Mouse (Mus musculus) hindbrain, embryonic 11.5 days (tissue): ENCODE measurements around the gene Rap2b. TPM values are rescaled to one million over a fixed set of nuclear protein-coding genes. Genes with fewer than 3 reads are reported as not detected.
A peak's percentile ranks its signal among the peaks of the same experiment; 100 is the strongest.

Source experiments
- ATAC-seq: fragments of 200-750 bp; cut with Nextera tagmentation; 2 replicates; pipeline ENCODE4 v1.8.0; 2017; ENCODE audit warnings: mild to moderate bottlenecking, moderate TSS enrichment, moderate library complexity; ENCODE audit not compliant: low FRiP score
- DNase-seq: peaks from one replicate; pipeline ENCODE4 v3.0.0-alpha.2; 2015; ENCODE audit warnings: low spot score
- H3K27ac ChIP-seq: fragments of 300-500 bp; sonication (generic); 2 replicates; pipeline ENCODE4 v1.5.1; 2014; ENCODE audit warnings: mild to moderate bottlenecking, low read depth, low read length
- H3K27me3 ChIP-seq: fragments of 300-500 bp; sonication (generic); 2 replicates; pipeline ENCODE4 v1.6.1; 2014; ENCODE audit warnings: mild to moderate bottlenecking, low read length, moderate library complexity, mixed read lengths; ENCODE audit not compliant: control insufficient read depth, insufficient read depth
- H3K36me3 ChIP-seq: fragments of 300-500 bp; sonication (generic); 2 replicates; pipeline ENCODE4 v1.6.1; 2014; ENCODE audit warnings: mild to moderate bottlenecking, low read length, moderate library complexity, mixed read lengths; ENCODE audit not compliant: control insufficient read depth, insufficient read depth
- H3K4me1 ChIP-seq: fragments of 300-500 bp; sonication (generic); replicated peaks from 2 replicates; pipeline ENCODE4 v1.6.1; 2014; ENCODE audit warnings: low read length, mixed read lengths; ENCODE audit not compliant: control insufficient read depth, insufficient read depth
- H3K4me2 ChIP-seq: fragments of 300-500 bp; sonication (generic); replicated peaks from 2 replicates; pipeline ENCODE4 v1.6.1; 2014; ENCODE audit warnings: mild to moderate bottlenecking, low read depth, low read length
- H3K4me3 ChIP-seq: fragments of 300-500 bp; sonication (generic); 2 replicates; pipeline ENCODE4 v1.5.1; 2014; ENCODE audit warnings: low read depth, low read length
- H3K9ac ChIP-seq: fragments of 300-500 bp; sonication (generic); 2 replicates; pipeline ENCODE4 v1.6.1; 2014; ENCODE audit warnings: low read depth, low read length
- H3K9me3 ChIP-seq: fragments of 300-500 bp; sonication (generic); 2 replicates; pipeline ENCODE4 v1.6.1; 2016; ENCODE audit warnings: low read length; ENCODE audit not compliant: control insufficient read depth
- WGBS: fragments of 180-500 bp; shearing (Covaris S2); extraction: QIAGEN DNeasy Blood & Tissue Kit; methylation state at CpG from one replicate; pipeline ENCODE4 v1.1.7; 2014; 5-methylcytosine and 5-hydroxymethylcytosine counted together
- polyA plus RNA-seq: library from polyadenylated mRNA; unstranded; fragments of >200 nt; fragmentation: Nextera tagmentation; extraction: Ambion mirVana; gene quantifications from 2 replicates; pipeline ENCODE4 v1.2.1, GENCODE M21; 2014

Rap2b gene
- polyA plus RNA-seq, 1 experiment from 2014 or later, result 13.8 TPM

GRCm38 (mm10) chr3:61364661-61364977 is 3.2 kb downstream of the Rap2b start:
- no peaks in the 10 kb centered on the region for H3K9me3 ChIP-seq
- H3K4me1 ChIP-seq, result no peaks in the 10 kb centered on the region
- DNase-seq, result no peak
- H3K9ac ChIP-seq, result peak overlapping the region; percentile 80
- 0% methylated on average over 20 of the region's 33 CpGs for WGBS
- ATAC-seq, result peak; percentile 59
- H3K4me3 ChIP-seq, result peak overlapping the region; percentile 68
- H3K4me2 ChIP-seq, result peak overlapping the region; percentile 77
- H3K27me3 ChIP-seq, result no peaks in the 10 kb centered on the region
- no peaks in the 10 kb centered on the region for H3K36me3 ChIP-seq
- peak overlapping the region; percentile 87 for H3K27ac ChIP-seq

GRCm38 (mm10) chr3:61364978-61365778 is 3.7 kb downstream of the Rap2b start:
- WGBS, result under 1% methylated on average over 62 of the region's 68 CpGs
- Histone ChIP-seq H3K27ac (peak overlapping the region; percentile 87), H3K36me3 (no peaks in the 10 kb centered on the region), H3K4me1 (no peaks in the 10 kb centered on the region), H3K9me3 (no peaks in the 10 kb centered on the region), H3K27me3 (no peaks in the 10 kb centered on the region), H3K4me2 (peak overlapping the region; percentile 77), H3K4me3 (peak overlapping the region; percentile 68), H3K9ac (peak overlapping the region; percentile 80)
- DNase-seq, result peak; percentile 73
- peak; percentile 18; the same call in 1 of the 2 replicates for ATAC-seq

GRCm38 (mm10) chr3:61365779-61366373 is 4.4 kb downstream of the Rap2b start, which contains the start of gene B430305J03Rik:
Gene B430305J03Rik, minus strand, starts transcription at chr3:61365951.
- Histone ChIP-seq H3K4me1 (no peaks in the 10 kb centered on the region), H3K36me3 (no peaks in the 10 kb centered on the region), H3K27me3 (no peaks in the 10 kb centered on the region), H3K27ac (peak within 1 kb of the TSS; percentile 87), H3K4me2 (peak within 1 kb of the TSS; percentile 77), H3K9me3 (no peaks in the 10 kb centered on the region), H3K9ac (peak within 1 kb of the TSS; percentile 80), H3K4me3 (peak within 1 kb of the TSS; percentile 68)
- 3% methylated on average over 10 of the region's 10 CpGs for whole genome bisulfite sequencing
- no peak for ATAC-seq
- peak; percentile 13 for DNase-seq

GRCm38 (mm10) chr3:61368446-61368845 is 7.0 kb downstream of the Rap2b start:
- Histone ChIP-seq H3K4me1 (no peaks in the 10 kb centered on the region), H3K4me2 (no peak overlapping the region), H3K4me3 (no peak overlapping the region), H3K27ac (no peak overlapping the region), H3K27me3 (no peaks in the 10 kb centered on the region), H3K9me3 (no peaks in the 10 kb centered on the region), H3K9ac (no peak overlapping the region), H3K36me3 (no peaks in the 10 kb centered on the region)
- ATAC-seq, result no peak
- WGBS, result 95% methylated on average over 1 of the region's 1 CpGs
- no peak for DNase-seq

- Histone ChIP-seq H3K9me3 (no peaks in the 10 kb centered on the region), H3K36me3 (no peaks in the 10 kb centered on the region), H3K27me3 (no peaks in the 10 kb centered on the region), H3K4me3 (no peak overlapping the region), H3K27ac (no peak overlapping the region), H3K4me2 (no peak overlapping the region), H3K4me1 (no peaks in the 10 kb centered on the region), H3K9ac (no peak overlapping the region)
- ATAC-seq, result no peak
- no peak for DNase-seq
- WGBS, result 95% methylated on average over 8 of the region's 8 CpGs
Measured at GRCm38 (mm10) chr3:61376001-61376400, 14.6 kb downstream of the Rap2b start.

- Histone ChIP-seq H3K4me1 (no peaks in the 10 kb centered on the region), H3K4me3 (no peak overlapping the region), H3K9ac (no peak overlapping the region), H3K36me3 (no peaks in the 10 kb centered on the region), H3K9me3 (no peaks in the 10 kb centered on the region), H3K27me3 (no peaks in the 10 kb centered on the region), H3K4me2 (no peak overlapping the region), H3K27ac (no peak overlapping the region)
- ATAC-seq (no peak), DNase-seq (no peak)
- WGBS, result 84% methylated on average over 4 of the region's 4 CpGs
Measured at GRCm38 (mm10) chr3:61386368-61386767, 24.9 kb downstream of the Rap2b start.

GRCm38 (mm10) chr3:61391564-61391963 is 30.1 kb downstream of the Rap2b start:
- H3K36me3 ChIP-seq, result no peaks in the 10 kb centered on the region
- H3K9me3 ChIP-seq, result no peaks in the 10 kb centered on the region
- no peak overlapping the region for H3K9ac ChIP-seq
- no peak overlapping the region for H3K27ac ChIP-seq
- no peak overlapping the region for H3K4me3 ChIP-seq
- H3K4me2 ChIP-seq, result no peak overlapping the region
- no peak for ATAC-seq
- 79% methylated on average over 4 of the region's 4 CpGs for WGBS
- no peaks in the 10 kb centered on the region for H3K4me1 ChIP-seq
- DNase-seq, result no peak
- H3K27me3 ChIP-seq, result no peaks in the 10 kb centered on the region

- no peak overlapping the region for H3K9ac ChIP-seq
- H3K27ac ChIP-seq, result no peak overlapping the region
- no peaks in the 10 kb centered on the region for H3K36me3 ChIP-seq
- H3K27me3 ChIP-seq, result no peaks in the 10 kb centered on the region
- DNase-seq, result no peak
- no peaks in the 10 kb centered on the region for H3K4me1 ChIP-seq
- ATAC-seq, result no peak; the same call in 1 of the 2 replicates
- no peaks in the 10 kb centered on the region for H3K9me3 ChIP-seq
- no peak overlapping the region for H3K4me3 ChIP-seq
- WGBS, result 71% methylated on average over 1 of the region's 1 CpGs
- H3K4me2 ChIP-seq, result no peak overlapping the region
Measured at GRCm38 (mm10) chr3:61392881-61393280, 31.4 kb downstream of the Rap2b start.

GRCm38 (mm10) chr3:61393520-61393919 is 32.1 kb downstream of the Rap2b start:
- Histone ChIP-seq H3K9me3 (no peaks in the 10 kb centered on the region), H3K36me3 (no peaks in the 10 kb centered on the region), H3K9ac (no peak overlapping the region), H3K4me2 (no peak overlapping the region), H3K4me1 (no peaks in the 10 kb centered on the region), H3K4me3 (no peak overlapping the region), H3K27ac (no peak overlapping the region), H3K27me3 (no peaks in the 10 kb centered on the region)
- ATAC-seq (no peak), DNase-seq (no peak)
- 57% methylated on average over 3 of the region's 3 CpGs for WGBS
